Mouse (Mus musculus) lung, embryonic 15.5 days (tissue): ENCODE measurements around the gene Ube2o. TPM values are rescaled to one million over a fixed set of nuclear protein-coding genes. Genes with fewer than 3 reads are reported as not detected.

Source experiments
- ATAC-seq: fragments of 200-750 bp; cut with Nextera tagmentation; 2 replicates; pipeline ENCODE4 v1.8.0; 2017; ENCODE audit warnings: moderate number of reproducible peaks, borderline replicate concordance; ENCODE audit not compliant: low FRiP score, low TSS enrichment; ENCODE audit errors: extremely low read depth
- H3K27ac ChIP-seq: fragments of 300-500 bp; sonication (generic); 2 replicates; pipeline ENCODE4 v1.5.1; 2015; ENCODE audit warnings: moderate library complexity, mild to moderate bottlenecking, inconsistent platforms
- H3K27me3 ChIP-seq: fragments of 300-500 bp; sonication (generic); 2 replicates; pipeline ENCODE4 v1.6.1; 2015; ENCODE audit warnings: inconsistent platforms
- H3K36me3 ChIP-seq: fragments of 300-500 bp; sonication (generic); 2 replicates; pipeline ENCODE4 v1.6.1; 2015; ENCODE audit warnings: inconsistent platforms
- H3K4me1 ChIP-seq: fragments of 300-500 bp; sonication (generic); 2 replicates; pipeline ENCODE4 v1.6.1; 2015; ENCODE audit warnings: inconsistent platforms
- H3K4me2 ChIP-seq: fragments of 300-500 bp; sonication (generic); 2 replicates; pipeline ENCODE4 v1.6.1; 2015; ENCODE audit warnings: inconsistent platforms, mild to moderate bottlenecking, moderate library complexity
- H3K4me3 ChIP-seq: fragments of 300-500 bp; sonication (generic); 2 replicates; pipeline ENCODE4 v1.5.1; 2015; ENCODE audit warnings: mild to moderate bottlenecking, inconsistent platforms
- H3K9ac ChIP-seq: fragments of 300-500 bp; sonication (generic); 2 replicates; pipeline ENCODE4 v1.6.1; 2015; ENCODE audit warnings: inconsistent platforms
- H3K9me3 ChIP-seq: fragments of 300-500 bp; sonication (generic); 2 replicates; pipeline ENCODE4 v1.6.1; 2016; ENCODE audit warnings: inconsistent platforms
- WGBS: fragments of 180-500 bp; shearing (Covaris S2); methylation state at CpG from one replicate; pipeline ENCODE4 v1.1.7; 2015; 5-methylcytosine and 5-hydroxymethylcytosine counted together
- polyA plus RNA-seq: library from polyadenylated mRNA; unstranded; fragments of >200 nt; fragmentation: Nextera tagmentation; extraction: Ambion mirVana; gene quantifications from 2 replicates; pipeline ENCODE4 v1.2.1, GENCODE M21; 2015

Gene Ube2o
- polyA plus RNA-seq, 1 experiment from 2014 or later, result 12.6 TPM

DNA sequence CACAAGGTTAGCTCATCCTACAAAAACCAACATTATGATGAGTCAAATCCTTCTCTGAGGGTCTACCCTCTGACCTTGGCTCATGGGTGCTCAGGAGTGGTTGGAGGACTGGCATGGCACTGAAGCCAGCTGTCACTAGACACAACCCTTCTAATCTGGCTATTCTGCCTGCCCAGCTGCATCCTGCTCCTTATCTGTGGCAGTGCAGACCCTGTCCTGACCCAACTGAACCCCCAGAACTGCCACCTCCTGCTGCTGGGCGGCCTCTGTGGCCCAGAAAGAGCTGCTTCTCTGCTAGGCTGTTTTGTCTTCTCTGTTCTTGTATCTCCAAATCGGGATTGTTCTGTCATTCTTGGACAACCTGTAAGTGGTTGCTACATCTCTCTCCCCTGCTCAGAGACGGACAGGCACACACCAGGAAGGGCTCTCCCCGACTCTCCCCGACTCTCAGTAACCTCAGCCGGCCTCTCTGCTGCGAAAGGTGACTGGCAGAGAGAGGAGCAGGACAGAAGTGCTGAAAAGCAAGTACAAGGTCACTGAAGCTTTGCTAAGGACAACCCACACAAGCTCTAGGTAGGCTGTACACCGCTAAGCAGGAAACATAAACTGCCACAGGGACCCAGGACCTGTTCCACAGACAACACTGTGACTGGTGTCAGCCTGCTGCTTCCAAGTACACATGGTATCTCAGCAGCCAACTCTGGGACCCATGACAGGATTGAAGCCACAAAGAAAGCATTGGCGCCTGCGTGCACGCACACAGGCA, 31.8 kb downstream of the Ube2o start:
- Histone ChIP-seq H3K4me2 (no peak overlapping the region), H3K9ac (no peak overlapping the region), H3K36me3 (peaks cover 22% of the 10 kb centered on the region), H3K4me1 (peaks cover 34% of the 10 kb centered on the region), H3K27ac (no peak overlapping the region), H3K4me3 (no peak overlapping the region), H3K27me3 (no peaks in the 10 kb centered on the region), H3K9me3 (no peaks in the 10 kb centered on the region)
- WGBS, result 77% methylated on average over 11 of the region's 11 CpGs
- no peak for ATAC-seq

DNA sequence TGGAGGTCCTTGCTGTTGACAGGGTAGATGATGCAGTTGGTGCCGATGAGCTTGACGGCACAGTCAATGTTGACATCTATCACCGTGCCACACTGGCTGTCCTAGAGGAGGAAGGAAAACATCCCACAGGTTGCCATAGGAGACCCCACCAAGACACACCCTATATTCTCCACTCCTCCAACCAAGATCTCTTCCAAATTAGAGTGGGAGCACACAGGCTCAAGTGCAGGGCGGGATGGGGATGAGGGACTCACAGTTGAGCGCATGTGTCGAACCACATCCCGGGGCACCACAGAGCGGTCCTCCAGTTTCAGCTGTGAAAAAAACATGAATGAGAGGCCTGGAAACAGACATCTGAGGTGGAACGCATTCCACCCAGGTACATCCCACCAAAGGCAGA, 32.5 kb downstream of the Ube2o start:
- Histone ChIP-seq H3K36me3 (peaks cover 29% of the 10 kb centered on the region), H3K4me1 (peaks cover 30% of the 10 kb centered on the region), H3K27ac (no peak overlapping the region), H3K9me3 (no peaks in the 10 kb centered on the region), H3K4me2 (no peak overlapping the region), H3K27me3 (no peaks in the 10 kb centered on the region), H3K4me3 (no peak overlapping the region), H3K9ac (no peak overlapping the region)
- no peak for ATAC-seq
- WGBS, result 91% methylated on average over 9 of the region's 9 CpGs

DNA sequence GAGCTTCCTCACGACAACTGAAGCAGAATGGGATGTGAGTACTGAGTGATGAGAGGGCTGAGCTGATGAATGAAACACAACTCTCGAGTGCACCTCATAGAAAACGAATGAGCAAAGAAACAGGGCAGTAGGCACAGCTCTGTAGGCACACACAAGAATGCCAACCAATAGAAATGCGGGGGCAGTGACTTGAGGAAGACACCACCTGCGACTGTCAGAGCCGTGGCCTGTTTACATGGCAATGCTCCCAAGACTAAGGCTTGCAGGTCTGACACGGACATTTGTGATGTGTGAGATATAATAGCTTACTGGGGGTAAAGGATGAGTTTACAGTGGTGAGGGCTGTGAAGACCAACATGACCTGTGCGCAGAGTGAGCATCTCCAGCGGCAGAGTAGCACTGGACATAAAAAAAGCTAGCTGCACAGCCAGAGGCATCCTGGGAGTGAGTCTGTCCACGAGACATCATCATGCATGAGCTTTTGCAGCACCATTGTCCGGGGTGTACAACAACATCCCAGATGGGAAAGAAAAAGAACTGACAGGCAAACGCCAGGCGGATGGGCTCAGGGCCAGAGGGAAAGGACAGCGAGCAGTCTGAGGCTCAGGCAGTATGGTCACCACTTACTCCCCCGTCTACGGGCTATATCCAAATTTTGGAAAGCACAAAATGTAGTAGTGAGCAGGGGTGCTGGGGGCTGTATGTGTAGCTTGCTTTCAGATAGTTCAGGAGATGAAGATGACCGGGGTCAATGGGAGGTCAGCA, 33.8 kb downstream of the Ube2o start:
- H3K4me3 ChIP-seq, result no peak overlapping the region
- 73% methylated on average over 17 of the region's 17 CpGs for WGBS
- H3K4me1 ChIP-seq, result peaks cover 26% of the 10 kb centered on the region
- peaks cover 42% of the 10 kb centered on the region for H3K36me3 ChIP-seq
- no peaks in the 10 kb centered on the region for H3K27me3 ChIP-seq
- no peak for ATAC-seq
- H3K27ac ChIP-seq, result no peak overlapping the region
- H3K9me3 ChIP-seq, result no peaks in the 10 kb centered on the region
- H3K4me2 ChIP-seq, result no peak overlapping the region
- H3K9ac ChIP-seq, result no peak overlapping the region

DNA sequence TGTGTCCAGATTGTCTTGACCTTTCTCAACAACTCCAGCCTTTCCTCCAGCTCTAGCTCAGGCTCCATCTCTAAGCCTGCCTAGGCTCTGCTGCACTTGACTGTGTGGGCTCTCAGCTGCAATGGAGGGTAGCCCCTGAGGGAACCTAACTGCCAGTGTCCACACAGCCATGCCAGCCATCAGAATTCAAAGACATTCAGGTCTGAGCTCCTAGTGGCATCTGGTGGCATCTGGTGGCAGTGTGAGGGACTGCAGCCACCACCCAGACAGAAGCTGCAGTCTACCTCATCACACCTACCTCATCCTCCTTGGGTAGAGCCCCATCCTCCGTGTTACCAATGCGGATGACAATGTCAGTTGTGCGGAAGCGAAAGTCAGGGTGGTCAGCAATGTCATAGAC, 38.1 kb downstream of the Ube2o start:
- Histone ChIP-seq H3K27me3 (no peaks in the 10 kb centered on the region), H3K27ac (no peak overlapping the region), H3K9ac (no peak overlapping the region), H3K9me3 (no peaks in the 10 kb centered on the region), H3K4me1 (no peaks in the 10 kb centered on the region), H3K4me3 (no peak overlapping the region), H3K4me2 (no peak overlapping the region), H3K36me3 (peaks cover 80% of the 10 kb centered on the region)
- ATAC-seq, result no peak; the same call in 1 of the 2 replicates
- WGBS, result 80% methylated on average over 4 of the region's 4 CpGs

DNA sequence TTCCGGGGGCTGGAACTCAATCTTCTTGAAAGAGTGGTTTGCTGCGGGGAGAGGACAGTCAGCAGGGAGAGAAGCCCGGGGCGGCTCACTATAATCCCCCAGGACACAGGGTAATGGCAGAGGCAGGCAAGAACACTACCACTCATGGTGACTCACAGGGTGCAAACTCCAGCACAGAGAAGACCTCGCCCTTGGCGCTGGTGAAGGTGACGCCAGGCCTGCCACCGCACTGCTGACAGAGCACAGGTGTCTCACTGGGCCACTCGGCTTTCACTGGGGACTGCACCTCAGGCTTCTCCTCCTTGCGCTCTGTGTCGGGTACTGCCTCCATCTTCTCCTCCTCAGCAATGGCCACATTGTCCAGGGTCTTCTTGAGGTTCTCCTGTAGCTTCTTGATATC, 40.1 kb downstream of the Ube2o start:
- H3K27me3 ChIP-seq, result no peaks in the 10 kb centered on the region
- H3K4me1 ChIP-seq, result no peaks in the 10 kb centered on the region
- no peaks in the 10 kb centered on the region for H3K9me3 ChIP-seq
- H3K4me2 ChIP-seq, result no peak overlapping the region
- H3K4me3 ChIP-seq, result no peak overlapping the region
- peaks cover 74% of the 10 kb centered on the region for H3K36me3 ChIP-seq
- ATAC-seq, result no peak
- H3K9ac ChIP-seq, result no peak overlapping the region
- H3K27ac ChIP-seq, result no peak overlapping the region
- 91% methylated on average over 11 of the region's 11 CpGs for WGBS

DNA sequence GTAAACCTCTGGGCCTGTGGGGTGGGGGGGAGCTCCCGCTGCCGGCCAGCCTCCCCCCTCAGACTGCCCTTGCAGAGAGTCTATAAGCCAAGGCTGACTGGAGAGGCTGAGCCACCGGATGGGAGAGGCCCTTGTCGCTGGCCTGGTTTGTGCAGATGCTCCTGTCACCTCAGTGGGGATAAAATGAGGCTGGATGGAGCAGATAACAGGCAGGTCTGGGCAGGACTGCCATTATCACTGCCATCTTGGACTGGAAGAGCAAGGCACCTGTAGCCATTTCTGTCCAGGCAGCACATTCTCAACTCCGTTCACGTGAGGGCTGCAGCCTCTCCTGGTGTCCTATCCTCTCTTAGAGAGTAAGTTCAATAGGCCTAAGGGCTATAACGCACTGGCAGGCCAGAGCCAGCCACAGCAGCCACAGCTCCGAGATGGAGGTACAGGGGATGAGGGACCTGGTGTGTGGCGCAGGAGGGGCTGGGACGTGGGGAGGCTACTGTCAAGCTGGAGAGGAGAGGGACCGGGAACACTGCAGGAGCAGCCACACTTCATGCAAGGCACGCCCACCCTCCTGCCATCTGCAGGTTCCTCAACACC, 43.0 kb downstream of the Ube2o start:
- Histone ChIP-seq H3K4me3 (no peak overlapping the region), H3K9me3 (no peaks in the 10 kb centered on the region), H3K4me2 (no peak overlapping the region), H3K4me1 (peaks cover 10% of the 10 kb centered on the region), H3K27ac (no peak overlapping the region), H3K27me3 (peaks cover 10% of the 10 kb centered on the region), H3K9ac (no peak overlapping the region), H3K36me3 (peaks cover 46% of the 10 kb centered on the region)
- no peak for ATAC-seq
- WGBS, result 81% methylated on average over 12 of the region's 12 CpGs

DNA sequence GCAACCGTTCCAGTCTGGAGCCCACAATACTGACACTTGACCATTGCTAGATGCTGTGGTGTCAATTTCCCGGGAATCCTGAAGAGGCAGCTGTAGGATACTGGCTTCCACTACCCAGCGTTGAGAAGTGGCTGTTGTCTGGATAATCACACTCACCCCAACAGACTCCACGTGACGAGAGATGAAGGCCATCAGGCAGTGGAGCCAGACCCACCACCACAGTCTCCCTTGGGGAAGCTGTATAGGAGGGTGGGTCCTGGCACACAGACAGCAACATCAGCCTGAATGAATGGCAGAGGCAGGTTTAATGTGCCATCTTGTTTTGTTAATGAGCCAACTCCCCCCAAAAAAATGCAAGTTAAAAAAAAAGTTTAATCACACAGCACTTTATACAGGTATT, 43.9 kb downstream of the Ube2o start:
- no peak for ATAC-seq
- Histone ChIP-seq H3K36me3 (peaks cover 37% of the 10 kb centered on the region), H3K27me3 (peaks cover 18% of the 10 kb centered on the region), H3K27ac (no peak overlapping the region), H3K9ac (no peak overlapping the region), H3K4me1 (peaks cover 18% of the 10 kb centered on the region), H3K9me3 (no peaks in the 10 kb centered on the region), H3K4me3 (no peak overlapping the region), H3K4me2 (no peak overlapping the region)
- whole genome bisulfite sequencing, result 62% methylated on average over 5 of the region's 5 CpGs

DNA sequence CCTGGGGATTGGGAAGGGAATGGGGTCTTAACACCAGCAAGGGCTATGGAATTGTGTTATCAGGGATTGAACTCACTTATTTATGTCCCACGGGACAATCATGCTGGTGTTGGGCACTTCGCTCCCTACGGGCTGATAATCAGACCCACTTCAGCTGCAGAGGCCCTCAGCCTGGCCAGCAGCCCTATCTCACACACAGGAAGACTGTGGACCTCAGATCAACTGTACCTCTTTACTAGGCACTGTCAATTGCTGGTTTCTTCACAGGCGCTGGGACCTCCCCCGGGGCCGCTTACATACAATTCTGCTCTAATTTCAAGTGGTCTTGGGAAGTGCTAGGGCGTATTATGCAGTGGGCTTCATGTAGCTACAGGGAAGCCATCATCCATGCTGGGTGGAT, 44.6 kb downstream of the Ube2o start:
- Histone ChIP-seq H3K27me3 (peaks cover 24% of the 10 kb centered on the region), H3K4me3 (no peak overlapping the region), H3K4me1 (peaks cover 25% of the 10 kb centered on the region), H3K27ac (no peak overlapping the region), H3K4me2 (no peak overlapping the region), H3K9ac (no peak overlapping the region), H3K36me3 (peaks cover 30% of the 10 kb centered on the region), H3K9me3 (no peaks in the 10 kb centered on the region)
- 84% methylated on average over 7 of the region's 7 CpGs for WGBS
- ATAC-seq, result no peak

DNA sequence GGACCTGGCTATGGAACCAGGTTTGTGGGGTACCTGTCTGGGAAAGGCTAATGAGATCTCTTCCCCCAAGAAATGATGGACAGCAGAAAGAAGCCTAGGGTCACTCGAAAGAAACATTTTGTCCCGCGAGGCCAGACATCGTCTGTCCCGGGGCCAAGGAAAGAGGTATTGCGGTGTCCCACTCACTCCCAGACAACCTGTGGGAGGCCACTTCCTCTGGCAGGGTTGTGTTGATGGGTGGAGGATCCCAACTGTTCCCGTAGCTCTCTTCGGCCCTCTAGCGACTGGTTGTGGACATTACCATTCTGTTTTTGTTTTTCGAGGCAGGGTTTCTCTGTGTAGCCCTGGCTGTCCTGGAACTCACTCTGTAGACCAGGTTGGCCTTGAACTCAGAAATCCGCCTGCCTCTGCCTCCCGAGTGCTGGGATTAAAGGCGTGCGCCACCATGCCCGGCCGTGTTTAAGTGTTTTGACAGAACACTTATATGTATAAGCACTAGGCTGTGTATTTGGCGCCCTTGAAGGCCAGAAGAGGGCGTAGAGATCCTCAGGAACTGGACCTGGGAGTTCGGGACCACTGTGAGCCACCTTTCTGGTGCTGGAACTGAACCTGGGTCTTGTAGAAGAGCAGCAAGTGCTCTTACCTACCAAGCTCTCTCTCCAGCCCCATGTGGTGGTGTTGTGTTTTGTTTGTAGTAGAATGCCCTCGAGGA, 46.9 kb downstream of the Ube2o start:
- 13% methylated on average over 20 of the region's 20 CpGs for WGBS
- H3K9ac ChIP-seq, result peak overlapping the region; percentile 54
- peaks cover 44% of the 10 kb centered on the region for H3K4me1 ChIP-seq

DNA sequence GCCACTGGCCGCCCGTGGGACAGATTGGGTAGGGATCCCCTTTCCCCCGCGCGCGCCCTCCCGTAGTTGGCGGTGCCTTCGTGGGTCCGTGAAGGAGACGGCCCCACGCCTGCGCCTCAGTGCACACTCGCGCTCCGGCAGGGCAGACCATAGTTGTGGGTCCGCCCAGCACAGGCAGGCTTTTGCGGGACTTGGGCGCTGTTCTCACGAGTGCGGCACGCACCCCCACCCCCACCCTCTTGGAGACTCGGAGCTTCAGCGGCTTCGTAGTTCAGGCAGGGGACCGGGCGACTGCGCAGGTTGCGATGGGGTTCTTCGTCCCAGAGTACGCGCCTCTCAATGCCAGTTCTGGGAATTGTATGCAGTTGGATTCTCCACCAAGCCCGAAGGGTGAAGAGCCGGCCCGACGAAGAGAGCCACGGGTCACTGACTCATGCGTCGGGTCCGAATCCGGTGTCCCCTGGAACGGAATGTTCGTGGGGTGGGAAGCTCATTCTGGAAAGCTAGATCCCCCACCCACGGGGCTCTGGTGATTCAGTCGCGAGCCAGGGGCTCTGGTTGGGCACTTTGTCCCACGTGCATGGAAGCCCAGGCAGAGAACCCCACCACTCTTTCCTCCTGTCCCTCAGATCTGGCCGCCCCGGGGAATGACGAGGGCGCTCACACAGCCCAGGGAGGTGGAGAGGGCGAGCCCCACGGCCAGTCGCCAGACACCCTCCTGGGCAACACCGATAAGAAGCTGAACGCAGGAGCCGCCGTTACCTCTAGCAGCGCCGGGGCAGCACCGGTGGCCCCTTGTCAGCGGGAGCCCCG, 47.7 kb downstream of the Ube2o start:
- no peaks in the 10 kb centered on the region for H3K9me3 ChIP-seq
- peaks cover 41% of the 10 kb centered on the region for H3K27me3 ChIP-seq
- peaks cover 44% of the 10 kb centered on the region for H3K4me1 ChIP-seq
- 0 out of 2 replicates have a peak, but pooled peaks cover under 1% of the 10 kb centered on the region for H3K36me3 ChIP-seq
- under 1% methylated on average over 62 of the region's 63 CpGs for WGBS
- peak overlapping the region; percentile 53 for H3K4me3 ChIP-seq
- H3K4me2 ChIP-seq, result peak overlapping the region; percentile 99
- no peak overlapping the region for H3K27ac ChIP-seq
- peak overlapping the region; percentile 54 for H3K9ac ChIP-seq
- ATAC-seq, result peak; percentile 32

More for the DNA sequence above, 46.9 kb downstream of the Ube2o start:
- ATAC-seq, result peak; percentile 29; the same call in 1 of the 2 replicates
- peak overlapping the region; percentile 53 for H3K4me3 ChIP-seq
- H3K4me2 ChIP-seq, result peak overlapping the region; percentile 99
- H3K27ac ChIP-seq, result no peak overlapping the region
- H3K36me3 ChIP-seq, result peaks cover 7% of the 10 kb centered on the region
- H3K27me3 ChIP-seq, result peaks cover 41% of the 10 kb centered on the region
- H3K9me3 ChIP-seq, result no peaks in the 10 kb centered on the region

DNA sequence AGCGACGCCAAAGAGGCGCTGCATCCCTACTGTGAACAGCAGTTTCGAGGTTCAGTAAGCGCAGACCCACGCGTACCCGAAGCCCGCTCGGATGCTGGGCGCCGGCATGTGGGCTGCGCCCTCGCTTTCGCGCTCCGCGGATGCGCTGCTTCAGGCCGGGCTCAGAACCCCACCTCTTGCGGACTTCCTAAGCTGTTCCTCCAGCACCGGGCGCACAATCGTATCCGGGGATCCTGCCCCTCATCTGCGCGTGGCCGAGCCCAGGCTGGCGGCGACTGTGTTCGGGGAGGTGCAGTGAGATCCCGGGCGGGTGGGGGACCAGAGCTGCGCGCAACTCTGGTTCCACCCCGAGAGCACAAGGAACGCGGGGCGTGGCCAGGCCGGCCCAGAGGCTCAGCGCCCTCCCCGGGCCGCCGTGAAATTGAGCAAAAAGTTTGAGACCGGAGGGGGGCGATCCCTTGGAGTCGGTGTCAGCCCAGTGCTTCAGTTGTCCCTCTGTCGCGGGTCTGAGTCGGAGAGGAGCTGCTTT, 48.4 kb downstream of the Ube2o start:
- Histone ChIP-seq H3K27ac (no peak overlapping the region), H3K9me3 (no peaks in the 10 kb centered on the region), H3K4me1 (peaks cover 44% of the 10 kb centered on the region), H3K27me3 (peaks cover 41% of the 10 kb centered on the region), H3K9ac (peak overlapping the region; percentile 54), H3K4me3 (peak overlapping the region; percentile 53), H3K4me2 (peak overlapping the region; percentile 99), H3K36me3 (no peaks in the 10 kb centered on the region)
- peak; percentile 65 for ATAC-seq
- under 1% methylated on average over 50 of the region's 50 CpGs for WGBS
